Mouse (Mus musculus) brain, embryonic 14.5 days (tissue): ENCODE data around the gene Txndc11.

Experiments
- CTCF ChIP-seq: fragments of 200-500 bp; IDR thresholded peaks from 2 replicates; pipeline ENCODE4 v1.5.1; 2012; ENCODE audit warnings: inconsistent platforms, mild to moderate bottlenecking, moderate library complexity, borderline replicate concordance; ENCODE audit not compliant: insufficient read depth, insufficient read length; ENCODE audit errors: extremely low read depth
- POLR2A ChIP-seq: fragments of 200-500 bp; IDR thresholded peaks from 2 replicates; pipeline ENCODE4 v1.6.1; 2012; ENCODE audit warnings: mild to moderate bottlenecking, inconsistent platforms, borderline replicate concordance; ENCODE audit not compliant: poor library complexity, insufficient read depth, insufficient read length, severe bottlenecking; ENCODE audit errors: extremely low read depth

- TF ChIP-seq CTCF (no peak), POLR2A (no peak)
Measured at GRCm38 (mm10) chr16:11072454-11072853, 62.0 kb downstream of the Txndc11 start.
